Mouse (Mus musculus): ENCODE measurements at regions not wholly inside any gene's neighbourhood (a gene's known extent, or its start where the extent isn't known, plus 50 kb on each side); places are given as distances from the start of the nearest gene placed in this dataset. TPM values are rescaled to one million over a fixed set of nuclear protein-coding genes. Genes with fewer than 3 reads are reported as not detected.
"Not testable (repeated sequence)": the region's sequence is repeated elsewhere in the genome, so short reads cannot be mapped to it uniquely, and the experiment has no call there.

DNA sequence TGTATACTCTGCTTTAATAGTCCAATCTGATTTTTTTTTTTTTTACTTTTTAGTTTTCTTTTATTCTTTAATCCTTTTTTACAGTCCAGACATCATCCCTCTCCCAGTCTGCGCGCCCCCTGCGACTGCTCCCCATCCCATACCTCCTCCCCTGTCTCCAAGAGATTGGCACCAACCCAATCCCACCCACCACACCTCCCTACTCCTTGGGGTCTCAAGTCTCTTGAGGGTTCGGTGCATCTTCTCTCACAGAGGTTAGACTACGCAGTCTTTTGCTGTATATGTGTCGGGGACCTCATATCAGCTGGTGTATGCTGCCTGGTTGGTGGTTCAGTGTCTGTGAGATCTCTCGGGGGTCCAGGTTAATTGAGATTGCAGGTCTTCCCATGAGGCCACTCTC, 93.4 kb upstream of the Meox2 start:
- WGBS, result 86% methylated on average over 7 of the region's 7 CpGs
- not testable (repeated sequence) for H3K27ac ChIP-seq (replicated peaks; ENCODE audit: low read depth, low read length); H3K4me2 ChIP-seq (ENCODE audit: low read length); H3K27me3 ChIP-seq (ENCODE audit: control insufficient read depth, insufficient read depth, low read length); H3K36me3 ChIP-seq (ENCODE audit: control insufficient read depth, insufficient read depth, low read length); H3K4me3 ChIP-seq (replicated peaks; ENCODE audit: low read depth, low read length); DNase-seq; H3K9ac ChIP-seq (replicated peaks; ENCODE audit: low read length); H3K4me1 ChIP-seq (ENCODE audit: control insufficient read depth, insufficient read depth, low read length); H3K9me3 ChIP-seq (ENCODE audit: control insufficient read depth, low read length)
- ATAC-seq (ENCODE audit: low FRiP score, low TSS enrichment), result peak; percentile 35; the same call in 1 of the 2 replicates

DNA sequence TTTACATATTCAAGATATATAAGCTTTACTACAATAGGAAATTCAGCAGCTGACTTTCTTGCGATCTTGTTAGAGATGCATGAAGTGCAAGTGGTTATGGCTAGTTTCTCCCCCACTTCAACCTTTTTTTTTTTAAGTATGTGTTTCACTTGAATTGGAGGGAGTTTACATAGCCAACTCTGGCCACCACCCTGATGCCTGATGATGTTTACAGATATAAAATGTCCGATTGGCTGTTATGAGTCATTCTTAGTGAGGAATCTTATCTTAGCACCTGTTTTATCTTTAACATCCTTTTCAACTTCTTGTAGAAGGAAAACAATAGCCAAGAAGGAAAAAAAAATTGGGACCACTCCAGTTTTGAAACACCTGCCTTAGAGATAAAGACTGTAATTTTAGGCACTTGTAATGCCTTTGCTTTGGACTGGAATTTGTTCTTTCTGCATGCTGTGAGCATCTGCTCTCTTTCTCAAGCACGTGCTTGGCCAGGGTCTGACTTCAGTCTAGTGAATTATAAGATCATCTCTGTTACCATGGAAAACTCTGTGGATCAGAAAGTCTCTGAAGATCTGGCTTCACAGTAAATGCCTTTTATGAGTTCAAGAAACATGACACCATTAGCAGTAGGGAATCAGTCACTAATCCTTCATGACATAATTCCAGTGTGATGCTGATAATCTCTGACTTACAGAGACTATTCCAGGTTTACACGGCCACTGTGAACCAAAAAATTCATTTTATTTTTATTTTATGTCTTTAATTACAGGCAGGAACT, 92.7 kb upstream of the Meox2 start:
- DNase-seq (peak; percentile 47), ATAC-seq (ENCODE audit: low FRiP score, low TSS enrichment) (peak; percentile 44; the same call in 1 of the 2 replicates)
- Histone ChIP-seq H3K27ac (replicated peaks; ENCODE audit: low read depth, low read length) (no peak overlapping the region), H3K27me3 (ENCODE audit: control insufficient read depth, insufficient read depth, low read length) (no peaks in the 10 kb centered on the region), H3K4me1 (ENCODE audit: control insufficient read depth, insufficient read depth, low read length) (0 out of 2 replicates have a peak, but pooled peaks cover 7% of the 10 kb centered on the region), H3K4me3 (replicated peaks; ENCODE audit: low read depth, low read length) (no peak overlapping the region), H3K4me2 (ENCODE audit: low read length) (no peak overlapping the region), H3K36me3 (ENCODE audit: control insufficient read depth, insufficient read depth, low read length) (no peaks in the 10 kb centered on the region), H3K9ac (replicated peaks; ENCODE audit: low read length) (no peak overlapping the region), H3K9me3 (ENCODE audit: control insufficient read depth, low read length) (no peaks in the 10 kb centered on the region)
- 44% methylated on average over 4 of the region's 4 CpGs for WGBS

DNA sequence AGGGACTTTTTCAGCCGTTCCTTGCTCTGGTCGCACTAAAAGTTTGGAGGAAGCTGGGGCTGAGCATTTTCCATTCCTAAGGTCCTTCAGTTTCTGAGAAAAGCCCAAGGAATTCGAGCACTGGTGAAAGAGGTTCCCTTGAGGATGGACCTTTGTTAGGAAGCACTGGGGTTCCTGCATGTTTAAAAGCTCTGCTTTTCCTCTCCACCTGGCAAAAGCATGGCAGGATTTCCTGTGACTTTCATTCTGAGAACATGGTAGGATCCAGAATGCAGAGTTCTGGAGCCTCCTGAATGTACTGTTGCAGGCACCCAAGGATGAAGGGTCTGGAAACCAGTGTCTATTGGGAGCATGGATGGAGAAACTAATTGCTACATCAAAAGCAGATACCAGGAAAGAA, 61.1 kb upstream of the Meox2 start:
- WGBS, result 81% methylated on average over 3 of the region's 3 CpGs
- ATAC-seq (ENCODE audit: low FRiP score, low TSS enrichment) (no peak), DNase-seq (no peak)
- Histone ChIP-seq H3K27me3 (ENCODE audit: control insufficient read depth, insufficient read depth, low read length) (no peaks in the 10 kb centered on the region), H3K4me1 (ENCODE audit: control insufficient read depth, insufficient read depth, low read length) (no peaks in the 10 kb centered on the region), H3K9me3 (ENCODE audit: control insufficient read depth, low read length) (no peaks in the 10 kb centered on the region), H3K4me3 (replicated peaks; ENCODE audit: low read depth, low read length) (no peak overlapping the region), H3K9ac (replicated peaks; ENCODE audit: low read length) (no peak overlapping the region), H3K4me2 (ENCODE audit: low read length) (no peak overlapping the region), H3K36me3 (ENCODE audit: control insufficient read depth, insufficient read depth, low read length) (no peaks in the 10 kb centered on the region), H3K27ac (replicated peaks; ENCODE audit: low read depth, low read length) (no peak overlapping the region)

DNA sequence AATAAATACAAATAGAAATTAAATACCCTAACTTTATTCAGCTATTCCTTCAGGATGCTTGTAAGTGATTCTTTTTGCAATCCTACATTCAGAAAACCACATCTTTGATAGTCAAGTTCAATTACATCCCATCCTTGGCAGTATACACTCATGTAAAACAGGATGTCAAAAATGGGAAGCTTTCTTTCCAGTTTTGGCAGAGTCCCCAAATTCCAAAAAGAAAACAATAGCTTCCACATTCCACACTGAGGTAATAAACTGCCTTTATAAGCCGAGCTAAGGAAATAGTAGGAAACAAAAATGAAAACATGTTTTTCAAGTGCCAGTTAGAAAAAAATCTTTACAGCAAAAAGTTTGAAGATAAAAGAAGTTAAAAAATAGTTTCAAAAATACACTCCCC, 57.7 kb upstream of the Meox2 start:
- DNase-seq, result peak; percentile 14
- H3K4me3 ChIP-seq (replicated peaks; ENCODE audit: low read depth, low read length), result no peak overlapping the region
- no peak for ATAC-seq (ENCODE audit: low FRiP score, low TSS enrichment)
- no peaks in the 10 kb centered on the region for H3K4me1 ChIP-seq (ENCODE audit: control insufficient read depth, insufficient read depth, low read length)
- no peaks in the 10 kb centered on the region for H3K27me3 ChIP-seq (ENCODE audit: control insufficient read depth, insufficient read depth, low read length)
- H3K9me3 ChIP-seq (ENCODE audit: control insufficient read depth, low read length), result no peaks in the 10 kb centered on the region
- H3K4me2 ChIP-seq (ENCODE audit: low read length), result no peak overlapping the region
- WGBS, result 65% methylated on average over 1 of the region's 1 CpGs
- no peak overlapping the region for H3K27ac ChIP-seq (replicated peaks; ENCODE audit: low read depth, low read length)
- H3K9ac ChIP-seq (replicated peaks; ENCODE audit: low read length), result no peak overlapping the region
- no peaks in the 10 kb centered on the region for H3K36me3 ChIP-seq (ENCODE audit: control insufficient read depth, insufficient read depth, low read length)

DNA sequence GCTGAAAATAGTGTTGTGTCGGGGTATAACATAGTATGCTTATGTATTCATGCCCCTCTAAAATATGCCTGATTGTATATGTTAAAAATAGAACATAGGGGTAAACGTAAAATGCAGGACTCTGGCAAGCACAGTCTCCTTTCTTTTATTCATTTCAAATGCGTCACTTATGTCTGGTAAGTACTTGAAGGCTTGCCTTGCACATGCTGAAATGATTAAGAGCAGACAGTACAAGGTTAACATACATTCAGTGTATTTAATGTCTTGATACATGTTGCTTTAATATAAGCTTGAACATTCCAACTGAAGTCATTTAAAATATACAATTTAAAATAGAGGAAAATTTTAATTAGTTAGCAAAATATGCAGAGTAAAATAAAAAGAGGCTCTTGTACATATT, 50.9 kb upstream of the Meox2 start:
- no peak for ATAC-seq (ENCODE audit: low FRiP score, low TSS enrichment)
- WGBS, result 85% methylated on average over 3 of the region's 3 CpGs
- Histone ChIP-seq H3K27ac (replicated peaks; ENCODE audit: low read depth, low read length) (no peak overlapping the region), H3K27me3 (ENCODE audit: control insufficient read depth, insufficient read depth, low read length) (no peaks in the 10 kb centered on the region), H3K9ac (replicated peaks; ENCODE audit: low read length) (no peak overlapping the region), H3K4me3 (replicated peaks; ENCODE audit: low read depth, low read length) (no peak overlapping the region), H3K4me1 (ENCODE audit: control insufficient read depth, insufficient read depth, low read length) (no peaks in the 10 kb centered on the region), H3K4me2 (ENCODE audit: low read length) (no peak overlapping the region), H3K36me3 (ENCODE audit: control insufficient read depth, insufficient read depth, low read length) (no peaks in the 10 kb centered on the region), H3K9me3 (ENCODE audit: control insufficient read depth, low read length) (no peaks in the 10 kb centered on the region)
- no peak for DNase-seq

Small RNA genes in the stretch of these regions (microRNA-seq; reads per million reads assigned to microRNA genes)
- gene Gm44326, result not detected
- 53.4 reads per million, percentile 49 among the genes with 10 or more reads in this experiment for gene Mir5099

Measured in midbrain, embryonic 14.5 days (tissue).